Mouse (Mus musculus): ENCODE results near the gene Kif26b.

The Kif26b gene

GRCm38 (mm10) chr1:178540247-178540646, 11.3 kb downstream of the Kif26b start:
- no peak for DNase-seq (ENCODE audit: low read depth, low spot score)

GRCm38 (mm10) chr1:178542415-178542814, 13.5 kb downstream of the Kif26b start:
- DNase-seq (ENCODE audit: low read depth, low spot score): no peak

GRCm38 (mm10) chr1:178542990-178543944, 14.3 kb downstream of the Kif26b start:
- no peak for DNase-seq (ENCODE audit: low read depth, low spot score)

- peak; percentile 99 for DNase-seq (ENCODE audit: low read depth, low spot score)
Measured at GRCm38 (mm10) chr1:178544585-178544984, 15.7 kb downstream of the Kif26b start.

GRCm38 (mm10) chr1:178549576-178549975, 20.7 kb downstream of the Kif26b start:
- no peak for DNase-seq (ENCODE audit: low read depth, low spot score)

- no peak for DNase-seq (ENCODE audit: low read depth, low spot score)
Measured at GRCm38 (mm10) chr1:178550477-178551047, 21.6 kb downstream of the Kif26b start.

GRCm38 (mm10) chr1:178552278-178552897, 23.5 kb downstream of the Kif26b start:
- no peak for DNase-seq (ENCODE audit: low read depth, low spot score)

GRCm38 (mm10) chr1:178552898-178553284, 24.0 kb downstream of the Kif26b start:
- DNase-seq (ENCODE audit: low read depth, low spot score): no peak

GRCm38 (mm10) chr1:178556226-178556625, 27.3 kb downstream of the Kif26b start:
- DNase-seq (ENCODE audit: low read depth, low spot score): no peak

- peak; percentile 38 for DNase-seq (ENCODE audit: low read depth, low spot score)
Measured at GRCm38 (mm10) chr1:178560043-178560442, 31.1 kb downstream of the Kif26b start.

- no peak for DNase-seq (ENCODE audit: low read depth, low spot score)
Measured at GRCm38 (mm10) chr1:178563834-178564233, 34.9 kb downstream of the Kif26b start.

GRCm38 (mm10) chr1:178564800-178565199, 35.9 kb downstream of the Kif26b start:
- DNase-seq (ENCODE audit: low read depth, low spot score): no peak

- no peak for DNase-seq (ENCODE audit: low read depth, low spot score)
Measured at GRCm38 (mm10) chr1:178568551-178569545, 39.9 kb downstream of the Kif26b start.

- no peak for DNase-seq (ENCODE audit: low read depth, low spot score)
Measured at GRCm38 (mm10) chr1:178571009-178571408, 42.1 kb downstream of the Kif26b start.

- peak; percentile 41 for DNase-seq (ENCODE audit: low read depth, low spot score)
Measured at GRCm38 (mm10) chr1:178571885-178572444, 43.0 kb downstream of the Kif26b start.

- no peak for DNase-seq (ENCODE audit: low read depth, low spot score)
Measured at GRCm38 (mm10) chr1:178573406-178574032, 44.6 kb downstream of the Kif26b start.

- DNase-seq (ENCODE audit: low read depth, low spot score): no peak
Measured at GRCm38 (mm10) chr1:178575706-178576105, 46.8 kb downstream of the Kif26b start.

GRCm38 (mm10) chr1:178576926-178577325, 48.0 kb downstream of the Kif26b start:
- DNase-seq (ENCODE audit: low read depth, low spot score): no peak

- DNase-seq (ENCODE audit: low read depth, low spot score): no peak
Measured at GRCm38 (mm10) chr1:178585366-178586020, 56.6 kb downstream of the Kif26b start.
